Mouse (Mus musculus) limb, embryonic 13.5 days (tissue): ENCODE measurements around the gene Egln3. TPM values are rescaled to one million over a fixed set of nuclear protein-coding genes. Genes with fewer than 3 reads are reported as not detected.

Experiments
- ATAC-seq: fragments of 200-750 bp; cut with Nextera tagmentation; 2 replicates; pipeline ENCODE4 v1.8.0; 2017; ENCODE audit warnings: low read depth, moderate number of reproducible peaks, moderate TSS enrichment; ENCODE audit not compliant: low FRiP score
- H3K27ac ChIP-seq: fragments of 300-500 bp; sonication (generic); 2 replicates; pipeline ENCODE4 v1.5.1; 2015; ENCODE audit warnings: inconsistent platforms, mild to moderate bottlenecking, moderate library complexity
- H3K27me3 ChIP-seq: fragments of 300-500 bp; sonication (generic); 2 replicates; pipeline ENCODE4 v1.6.1; 2015; ENCODE audit warnings: mild to moderate bottlenecking, inconsistent platforms
- H3K36me3 ChIP-seq: fragments of 300-500 bp; sonication (generic); 2 replicates; pipeline ENCODE4 v1.6.1; 2015; ENCODE audit warnings: inconsistent platforms, mild to moderate bottlenecking, moderate library complexity
- H3K4me1 ChIP-seq: fragments of 300-500 bp; sonication (generic); 2 replicates; pipeline ENCODE4 v1.6.1; 2015; ENCODE audit warnings: inconsistent platforms
- H3K4me2 ChIP-seq: fragments of 300-500 bp; sonication (generic); replicated peaks from 2 replicates; pipeline ENCODE4 v1.6.1; 2015; ENCODE audit warnings: inconsistent platforms, mild to moderate bottlenecking, moderate library complexity
- H3K4me3 ChIP-seq: fragments of 300-500 bp; sonication (generic); 2 replicates; pipeline ENCODE4 v1.5.1; 2015; ENCODE audit warnings: moderate library complexity, mild to moderate bottlenecking, inconsistent platforms
- H3K9ac ChIP-seq: fragments of 300-500 bp; sonication (generic); 2 replicates; pipeline ENCODE4 v1.6.1; 2015; ENCODE audit warnings: mild to moderate bottlenecking, inconsistent platforms
- H3K9me3 ChIP-seq: fragments of 300-500 bp; sonication (generic); 2 replicates; pipeline ENCODE4 v1.6.1; 2016; ENCODE audit warnings: inconsistent platforms
- WGBS: fragments of 180-500 bp; shearing (Covaris S2); methylation state at CpG from one replicate; pipeline ENCODE4 v1.1.7; 2015; 5-methylcytosine and 5-hydroxymethylcytosine counted together
- polyA plus RNA-seq: library from polyadenylated mRNA; unstranded; fragments of >200 nt; fragmentation: Nextera tagmentation; extraction: Ambion mirVana; gene quantifications from 2 replicates; pipeline ENCODE4 v1.2.1, GENCODE M21; 2015

The Egln3 gene
- polyA plus RNA-seq, 1 experiment from 2014 or later = 5.4 TPM

GRCm38 (mm10) chr12:54186926-54187623 lies 16.6 kb downstream of the Egln3 start:
- H3K27me3 ChIP-seq = peaks cover 3% of the 10 kb centered on the region; the same call in 1 of the 2 replicates
- no peaks in the 10 kb centered on the region for H3K9me3 ChIP-seq
- H3K4me3 ChIP-seq = no peak overlapping the region
- H3K4me2 ChIP-seq = no peak overlapping the region
- H3K36me3 ChIP-seq = no peaks in the 10 kb centered on the region
- no peak overlapping the region for H3K9ac ChIP-seq
- peaks cover 41% of the 10 kb centered on the region for H3K4me1 ChIP-seq
- 42% methylated on average over 14 of the region's 14 CpGs for WGBS
- H3K27ac ChIP-seq = peak overlapping the region; percentile 15; the same call in 1 of the 2 replicates
- ATAC-seq = no peak

GRCm38 (mm10) chr12:54184264-54184663 lies 19.4 kb downstream of the Egln3 start:
- no peak for ATAC-seq
- no peak overlapping the region for H3K4me2 ChIP-seq
- 63% methylated on average over 7 of the region's 7 CpGs for WGBS

GRCm38 (mm10) chr12:54178323-54178722 lies 25.3 kb downstream of the Egln3 start:
- no peak overlapping the region for H3K4me3 ChIP-seq
- H3K4me1 ChIP-seq = peaks cover 16% of the 10 kb centered on the region
- H3K4me2 ChIP-seq = no peak overlapping the region
- H3K27me3 ChIP-seq = no peaks in the 10 kb centered on the region
- no peaks in the 10 kb centered on the region for H3K9me3 ChIP-seq
- H3K9ac ChIP-seq = no peak overlapping the region
- no peak overlapping the region for H3K27ac ChIP-seq
- ATAC-seq = no peak
- no peaks in the 10 kb centered on the region for H3K36me3 ChIP-seq
- 81% methylated on average over 3 of the region's 3 CpGs for WGBS

More at GRCm38 (mm10) chr12:54184264-54184663, 19.4 kb downstream of the Egln3 start:
- H3K4me3 ChIP-seq = no peak overlapping the region
- H3K4me1 ChIP-seq = peaks cover 38% of the 10 kb centered on the region
- H3K36me3 ChIP-seq = no peaks in the 10 kb centered on the region
- H3K27me3 ChIP-seq = no peaks in the 10 kb centered on the region
- no peak overlapping the region for H3K27ac ChIP-seq
- no peaks in the 10 kb centered on the region for H3K9me3 ChIP-seq
- no peak overlapping the region for H3K9ac ChIP-seq

GRCm38 (mm10) chr12:54168786-54169185 lies 34.9 kb downstream of the Egln3 start:
- Histone ChIP-seq H3K4me3 (no peak overlapping the region), H3K36me3 (no peaks in the 10 kb centered on the region), H3K9ac (no peak overlapping the region), H3K27me3 (peaks cover 13% of the 10 kb centered on the region), H3K27ac (no peak overlapping the region), H3K4me2 (no peak overlapping the region), H3K9me3 (no peaks in the 10 kb centered on the region), H3K4me1 (no peaks in the 10 kb centered on the region)
- ATAC-seq = no peak
- WGBS = 84% methylated on average over 4 of the region's 4 CpGs

- Histone ChIP-seq H3K4me2 (no peak overlapping the region), H3K9ac (no peak overlapping the region), H3K27ac (no peak overlapping the region), H3K36me3 (no peaks in the 10 kb centered on the region), H3K4me1 (peaks cover 5% of the 10 kb centered on the region), H3K4me3 (no peak overlapping the region), H3K9me3 (no peaks in the 10 kb centered on the region), H3K27me3 (peaks cover 19% of the 10 kb centered on the region)
- WGBS = 88% methylated on average over 6 of the region's 6 CpGs
- ATAC-seq = no peak
Measured at GRCm38 (mm10) chr12:54167737-54168136, 35.9 kb downstream of the Egln3 start.

- peaks cover 10% of the 10 kb centered on the region for H3K4me1 ChIP-seq
- no peak overlapping the region for H3K27ac ChIP-seq
- no peaks in the 10 kb centered on the region for H3K9me3 ChIP-seq
- no peak for ATAC-seq
- no peaks in the 10 kb centered on the region for H3K36me3 ChIP-seq
- H3K9ac ChIP-seq = no peak overlapping the region
- WGBS = 68% methylated on average over 6 of the region's 6 CpGs
- H3K4me2 ChIP-seq = no peak overlapping the region
- no peak overlapping the region for H3K4me3 ChIP-seq
- peaks cover 24% of the 10 kb centered on the region for H3K27me3 ChIP-seq
Measured at GRCm38 (mm10) chr12:54164724-54165050, 39.0 kb downstream of the Egln3 start.

- WGBS = 30% methylated on average over 9 of the region's 9 CpGs
- no peak for ATAC-seq
Measured at GRCm38 (mm10) chr12:54164040-54164723, 39.5 kb downstream of the Egln3 start.

GRCm38 (mm10) chr12:54163166-54163565 lies 40.5 kb downstream of the Egln3 start:
- H3K9ac ChIP-seq = peak overlapping the region; percentile 51; the same call in 1 of the 2 replicates
- peak overlapping the region; percentile 36 for H3K4me3 ChIP-seq
- no peaks in the 10 kb centered on the region for H3K36me3 ChIP-seq
- no peak for ATAC-seq
- peak overlapping the region; percentile 65 for H3K4me2 ChIP-seq
- WGBS = 20% methylated on average over 4 of the region's 4 CpGs
- H3K4me1 ChIP-seq = peaks cover 10% of the 10 kb centered on the region
- no peak overlapping the region for H3K27ac ChIP-seq
- peaks cover 24% of the 10 kb centered on the region for H3K27me3 ChIP-seq
- H3K9me3 ChIP-seq = no peaks in the 10 kb centered on the region

More at GRCm38 (mm10) chr12:54164040-54164723, 39.5 kb downstream of the Egln3 start:
- no peak overlapping the region for H3K4me3 ChIP-seq
- no peaks in the 10 kb centered on the region for H3K36me3 ChIP-seq
- H3K9ac ChIP-seq = no peak overlapping the region
- no peak overlapping the region for H3K27ac ChIP-seq
- H3K9me3 ChIP-seq = no peaks in the 10 kb centered on the region
- peaks cover 24% of the 10 kb centered on the region for H3K27me3 ChIP-seq
- peaks cover 10% of the 10 kb centered on the region for H3K4me1 ChIP-seq
- no peak overlapping the region for H3K4me2 ChIP-seq

- Histone ChIP-seq H3K4me1 (peaks cover 10% of the 10 kb centered on the region), H3K9me3 (no peaks in the 10 kb centered on the region), H3K27ac (no peak overlapping the region), H3K4me2 (peak overlapping the region; percentile 65), H3K4me3 (peak overlapping the region; percentile 36), H3K9ac (peak overlapping the region; percentile 51), H3K27me3 (peaks cover 24% of the 10 kb centered on the region), H3K36me3 (no peaks in the 10 kb centered on the region)
- ATAC-seq = peak; percentile 60; the same call in 1 of the 2 replicates
- under 1% methylated on average over 16 of the region's 16 CpGs for WGBS
Measured at GRCm38 (mm10) chr12:54162637-54163131, 41.0 kb downstream of the Egln3 start.

GRCm38 (mm10) chr12:54161468-54162202 lies 42.0 kb downstream of the Egln3 start:
- WGBS = 26% methylated on average over 5 of the region's 5 CpGs
- H3K36me3 ChIP-seq = no peaks in the 10 kb centered on the region
- H3K4me2 ChIP-seq = no peak overlapping the region
- H3K9me3 ChIP-seq = no peaks in the 10 kb centered on the region
- H3K4me1 ChIP-seq = peaks cover 10% of the 10 kb centered on the region
- ATAC-seq = no peak
- H3K27me3 ChIP-seq = peaks cover 24% of the 10 kb centered on the region
- H3K27ac ChIP-seq = no peak overlapping the region
- no peak overlapping the region for H3K9ac ChIP-seq
- no peak overlapping the region for H3K4me3 ChIP-seq

- 75% methylated on average over 2 of the region's 2 CpGs for WGBS
- H3K4me2 ChIP-seq = no peak overlapping the region
- no peak overlapping the region for H3K9ac ChIP-seq
- peaks cover 3% of the 10 kb centered on the region for H3K9me3 ChIP-seq
- peaks cover 10% of the 10 kb centered on the region for H3K4me1 ChIP-seq
- no peaks in the 10 kb centered on the region for H3K36me3 ChIP-seq
- no peak overlapping the region for H3K27ac ChIP-seq
- H3K27me3 ChIP-seq = peaks cover 22% of the 10 kb centered on the region
- ATAC-seq = no peak
- no peak overlapping the region for H3K4me3 ChIP-seq
Measured at GRCm38 (mm10) chr12:54160279-54160678, 43.4 kb downstream of the Egln3 start.

GRCm38 (mm10) chr12:54154771-54155170 lies 48.9 kb downstream of the Egln3 start:
- Histone ChIP-seq H3K27ac (no peak overlapping the region), H3K27me3 (no peaks in the 10 kb centered on the region), H3K36me3 (no peaks in the 10 kb centered on the region), H3K9me3 (peaks cover 3% of the 10 kb centered on the region), H3K9ac (no peak overlapping the region), H3K4me3 (no peak overlapping the region), H3K4me2 (no peak overlapping the region), H3K4me1 (no peaks in the 10 kb centered on the region)
- ATAC-seq = no peak
- 94% methylated on average over 1 of the region's 1 CpGs for WGBS
